Mouse (Mus musculus) common myeloid progenitor, adult 5-6 weeks (primary cell): ENCODE measurements around the gene Gnpnat1. TPM values are rescaled to one million over a fixed set of nuclear protein-coding genes. Genes with fewer than 3 reads are reported as not detected.
A peak's percentile ranks its signal among the peaks of the same experiment; 100 is the strongest.
"Not testable (repeated sequence)": the region's sequence is repeated elsewhere in the genome, so short reads cannot be mapped to it uniquely, and the experiment has no call there.

Experiments used
- ATAC-seq: replicated peaks from 2 replicates; pipeline ENCODE4 v1.8.0; 2016; ENCODE audit warnings: low read depth, mild to moderate bottlenecking, moderate TSS enrichment, inconsistent platforms; ENCODE audit not compliant: poor library complexity, severe bottlenecking
- total RNA-seq: library from RNA; stranded (forward); fragments of 200-1000, 187-1606 nt; gene quantifications from 2 replicates; pipeline ENCODE4 v1.2.3, GENCODE M21; 2017

Gnpnat1 gene
- 23.3 and 31.1 TPM in 2 replicates for total RNA-seq

- not testable (repeated sequence) for ATAC-seq
Observed at GRCm38 (mm10) chr14:45404813-45405212, at the start of gene Gnpnat1. Gene Gnpnat1, minus strand, starts transcription at chr14:45404913.

GRCm38 (mm10) chr14:45453538-45454233 lies 49.0 kb upstream of the Gnpnat1 start:
- ATAC-seq, result no peak

GRCm38 (mm10) chr14:45452861-45453512 lies 48.3 kb upstream of the Gnpnat1 start:
- no peak for ATAC-seq

- no peak for ATAC-seq
Observed at GRCm38 (mm10) chr14:45452148-45452547, 47.4 kb upstream of the Gnpnat1 start.

GRCm38 (mm10) chr14:45451090-45451489 lies 46.4 kb upstream of the Gnpnat1 start:
- ATAC-seq, result no peak

GRCm38 (mm10) chr14:45446777-45447176 lies 42.1 kb upstream of the Gnpnat1 start:
- ATAC-seq, result no peak

GRCm38 (mm10) chr14:45445445-45445844 lies 40.7 kb upstream of the Gnpnat1 start:
- ATAC-seq, result no peak

- ATAC-seq, result no peak
Observed at GRCm38 (mm10) chr14:45444870-45445269, 40.2 kb upstream of the Gnpnat1 start.

- no peak for ATAC-seq
Observed at GRCm38 (mm10) chr14:45442781-45443560, 38.3 kb upstream of the Gnpnat1 start.

GRCm38 (mm10) chr14:45441291-45441690 lies 36.6 kb upstream of the Gnpnat1 start:
- ATAC-seq, result no peak

GRCm38 (mm10) chr14:45439387-45439786 lies 34.7 kb upstream of the Gnpnat1 start:
- no peak for ATAC-seq

GRCm38 (mm10) chr14:45438931-45439275 lies 34.2 kb upstream of the Gnpnat1 start:
- no peak for ATAC-seq

- ATAC-seq, result no peak
Observed at GRCm38 (mm10) chr14:45438250-45438930, 33.7 kb upstream of the Gnpnat1 start.

- ATAC-seq, result peak; percentile 54; the same call in 1 of the 2 replicates
Observed at GRCm38 (mm10) chr14:45434220-45434619, 29.5 kb upstream of the Gnpnat1 start.

GRCm38 (mm10) chr14:45432003-45432402 lies 27.3 kb upstream of the Gnpnat1 start:
- no peak for ATAC-seq

GRCm38 (mm10) chr14:45430066-45430842 lies 25.5 kb upstream of the Gnpnat1 start:
- ATAC-seq, result no peak

GRCm38 (mm10) chr14:45423220-45423619 lies 18.5 kb upstream of the Gnpnat1 start:
- ATAC-seq, result peak; percentile 72; the same call in 1 of the 2 replicates

- no peak for ATAC-seq
Observed at GRCm38 (mm10) chr14:45422371-45422770, 17.7 kb upstream of the Gnpnat1 start.

- no peak for ATAC-seq
Observed at GRCm38 (mm10) chr14:45419323-45419722, 14.6 kb upstream of the Gnpnat1 start.

GRCm38 (mm10) chr14:45418553-45418952 lies 13.8 kb upstream of the Gnpnat1 start:
- no peak for ATAC-seq
